Mouse (Mus musculus) heart, adult 2 months (tissue): ENCODE measurements around the gene Tcn2. TPM values are rescaled to one million over a fixed set of nuclear protein-coding genes. Genes with fewer than 3 reads are reported as not detected.

Experiments used
- DNase-seq, 2 experiments: peaks; one replicate each; pipeline ENCODE4 v3.0.0; 2021
- H3K27ac ChIP-seq: fragments of 200-600 bp; 2 replicates; pipeline ENCODE4 v1.8.1; 2022
- H3K27me3 ChIP-seq: fragments of 200-500 bp; 2 replicates; pipeline ENCODE4 v1.6.1; 2012; ENCODE audit warnings: mild to moderate bottlenecking, low read length, inconsistent platforms, mixed read lengths; ENCODE audit not compliant: control insufficient read depth, insufficient read depth
- H3K36me3 ChIP-seq: fragments of 200-500 bp; 2 replicates; pipeline ENCODE4 v1.6.1; 2012; ENCODE audit warnings: low read length, inconsistent platforms; ENCODE audit not compliant: control insufficient read depth, insufficient read depth
- H3K4me1 ChIP-seq: fragments of 200-500 bp; 2 replicates; pipeline ENCODE4 v1.6.1; 2011; ENCODE audit warnings: low read length; ENCODE audit not compliant: control insufficient read depth, insufficient read depth
- H3K4me3 ChIP-seq: fragments of 200-600 bp; 2 replicates; pipeline ENCODE4 v1.8.1; 2022
- H3K79me2 ChIP-seq: fragments of 200-500 bp; replicated peaks from 2 replicates; pipeline ENCODE4 v1.6.1; 2012; ENCODE audit warnings: mild to moderate bottlenecking, inconsistent platforms, low read length, moderate library complexity, mixed read lengths; ENCODE audit not compliant: control insufficient read depth, insufficient read depth
- H3K9ac ChIP-seq: fragments of 200-500 bp; 2 replicates; pipeline ENCODE4 v1.6.1; 2012; ENCODE audit warnings: low read depth, mild to moderate bottlenecking, control low read depth, inconsistent platforms, low read length, mixed read lengths
- CTCF ChIP-seq: fragments of 200-600 bp; IDR thresholded peaks from 2 replicates; pipeline ENCODE4 v1.8.1; 2022; ENCODE audit warnings: antibody characterized with exemption, mild to moderate bottlenecking, moderate library complexity
- EP300 ChIP-seq: fragments of 200-500 bp; IDR thresholded peaks from 2 replicates; pipeline ENCODE4 v1.6.1; 2011; ENCODE audit warnings: low read depth, low read length, control low read depth; ENCODE audit not compliant: insufficient read depth
- POLR2A ChIP-seq: fragments of 200-500 bp; IDR thresholded peaks from 2 replicates; pipeline ENCODE4 v1.6.1; 2011; ENCODE audit warnings: mild to moderate bottlenecking, low read depth, low read length, control low read depth; ENCODE audit not compliant: insufficient read depth
- WGBS: fragments of 180-500 bp; shearing (Covaris S2); methylation state at CpG from one replicate; pipeline ENCODE4 v1.1.7; 2018; 5-methylcytosine and 5-hydroxymethylcytosine counted together
- intact Hi-C: fragments of 180-260 bp; cut with DNase I; formaldehyde crosslinking; loops from one replicate; pipeline ENCODE4 v1.15.1; 2025
- polyA plus RNA-seq: library from polyadenylated mRNA; depleted of rRNA; stranded (reverse); fragments of >200 nt; gene quantifications from 2 replicates; pipeline ENCODE4 v1.2.3, GENCODE M21; 2012
- total RNA-seq, 2 experiments: library from RNA; stranded (reverse); gene quantifications; 2 replicates each; pipeline ENCODE4 v1.2.3; 2021

Tcn2 gene
- total and polyA plus RNA-seq, 3 experiments = 41.3 to 69.4 (median 42.9) TPM

GRCm38 (mm10) chr11:3937321-3937874 lies 5.4 kb upstream of the Tcn2 start:
- no peaks in the 10 kb centered on the region for H3K4me1 ChIP-seq
- TF ChIP-seq POLR2A (no peak), CTCF (no peak), EP300 (no peak)
- no peaks in the 10 kb centered on the region for H3K79me2 ChIP-seq
- 74% methylated on average over 13 of the region's 13 CpGs for WGBS
- intact Hi-C loops = no loop called here
- H3K9ac ChIP-seq = no peak overlapping the region
- H3K36me3 ChIP-seq = no peaks in the 10 kb centered on the region
- no peak overlapping the region for H3K27ac ChIP-seq
- no peak overlapping the region for H3K4me3 ChIP-seq
- peaks cover 2% of the 10 kb centered on the region; the same call in 1 of the 2 replicates for H3K27me3 ChIP-seq
- DNase-seq = no peak

- WGBS = 89% methylated on average over 3 of the region's 3 CpGs
- Histone ChIP-seq H3K36me3 (no peaks in the 10 kb centered on the region), H3K4me1 (peaks cover under 1% of the 10 kb centered on the region), H3K9ac (no peak overlapping the region), H3K27ac (no peak overlapping the region), H3K27me3 (peaks cover 2% of the 10 kb centered on the region; the same call in 1 of the 2 replicates), H3K79me2 (no peaks in the 10 kb centered on the region), H3K4me3 (no peak overlapping the region)
- intact Hi-C loops = no loop called here
- no peak for DNase-seq
- TF ChIP-seq POLR2A (no peak), EP300 (no peak), CTCF (no peak)
Observed at GRCm38 (mm10) chr11:3936318-3936717, 4.4 kb upstream of the Tcn2 start.

GRCm38 (mm10) chr11:3935135-3935534 lies 3.2 kb upstream of the Tcn2 start:
- H3K27me3 ChIP-seq = peaks cover 2% of the 10 kb centered on the region; the same call in 1 of the 2 replicates
- intact Hi-C loops = no loop called here
- peaks cover 2% of the 10 kb centered on the region for H3K4me1 ChIP-seq
- no peak overlapping the region for H3K27ac ChIP-seq
- no peak for DNase-seq
- no peaks in the 10 kb centered on the region for H3K36me3 ChIP-seq
- no peak overlapping the region for H3K9ac ChIP-seq
- WGBS = 68% methylated on average over 4 of the region's 4 CpGs
- H3K4me3 ChIP-seq = no peak overlapping the region
- no peaks in the 10 kb centered on the region for H3K79me2 ChIP-seq
- TF ChIP-seq CTCF = no peak
- no peak for TF ChIP-seq EP300
- TF ChIP-seq POLR2A = no peak

GRCm38 (mm10) chr11:3933756-3934285 lies 1.9 kb upstream of the Tcn2 start:
- Histone ChIP-seq H3K27me3 (peaks cover 2% of the 10 kb centered on the region; the same call in 1 of the 2 replicates), H3K4me3 (no peak overlapping the region), H3K79me2 (no peaks in the 10 kb centered on the region), H3K4me1 (peaks cover 4% of the 10 kb centered on the region), H3K9ac (no peak overlapping the region), H3K27ac (no peak overlapping the region), H3K36me3 (no peaks in the 10 kb centered on the region)
- intact Hi-C loops = no loop called here
- DNase-seq = no peak
- TF ChIP-seq POLR2A = no peak
- no peak for TF ChIP-seq CTCF
- no peak for TF ChIP-seq EP300
- 93% methylated on average over 9 of the region's 9 CpGs for WGBS

GRCm38 (mm10) chr11:3930931-3931330 lies 1.0 kb downstream of the Tcn2 start:
- Histone ChIP-seq H3K9ac (peak overlapping the region; percentile 53; the same call in 1 of the 2 replicates), H3K4me1 (peaks cover 4% of the 10 kb centered on the region), H3K27ac (peak overlapping the region; percentile 20), H3K79me2 (no peaks in the 10 kb centered on the region), H3K4me3 (no peak overlapping the region), H3K36me3 (no peaks in the 10 kb centered on the region; the same call in 1 of the 2 replicates), H3K27me3 (no peaks in the 10 kb centered on the region)
- intact Hi-C loops = no loop called here
- TF ChIP-seq POLR2A (no peak), CTCF (no peak), EP300 (no peak)
- 56% methylated on average over 6 of the region's 6 CpGs for WGBS
- no peak for DNase-seq

- WGBS = 42% methylated on average over 4 of the region's 4 CpGs
- Histone ChIP-seq H3K9ac (no peak overlapping the region), H3K27me3 (no peaks in the 10 kb centered on the region), H3K4me1 (peaks cover 4% of the 10 kb centered on the region), H3K27ac (no peak overlapping the region), H3K79me2 (no peaks in the 10 kb centered on the region), H3K36me3 (no peaks in the 10 kb centered on the region; the same call in 1 of the 2 replicates), H3K4me3 (no peak overlapping the region)
- intact Hi-C loops = no loop called here
- DNase-seq = no peak
- no peak for TF ChIP-seq EP300
- no peak for TF ChIP-seq CTCF
- TF ChIP-seq POLR2A = no peak
Observed at GRCm38 (mm10) chr11:3930019-3930418, 1.9 kb downstream of the Tcn2 start.
